Mouse (Mus musculus): ENCODE measurements around the gene Dtx3. TPM values are rescaled to one million over a fixed set of nuclear protein-coding genes. Genes with fewer than 3 reads are reported as not detected.

Dtx3 gene
- polyA plus RNA-seq, 1 experiment from 2014 or later: 75.7 TPM

- Histone ChIP-seq H3K27me3 (ENCODE audit: control insufficient read depth, insufficient read depth, low read length) (0 out of 2 replicates have a peak, but pooled peaks cover 5% of the 10 kb centered on the region), H3K4me3 (ENCODE audit: control insufficient read depth in 1 of 2, insufficient read depth in 1 of 2, low read depth in 1 of 2, low read length in 2 of 2) (no peak overlapping the region), H3K4me2 (ENCODE audit: low read length) (no peak overlapping the region), H3K27ac (replicated peaks in 1 of 2; ENCODE audit: control insufficient read depth in 1 of 2, insufficient read depth in 1 of 2, low read depth in 2 of 2, low read length in 2 of 2) (no peak overlapping the region), H3K36me3 (ENCODE audit: control insufficient read depth, insufficient read depth, low read length) (no peaks in the 10 kb centered on the region), H3K9ac (ENCODE audit: low read length) (no peak overlapping the region), H3K9me3 (ENCODE audit: control insufficient read depth, low read length) (no peaks in the 10 kb centered on the region), H3K4me1 (ENCODE audit: control insufficient read depth in 2 of 2, insufficient read depth in 2 of 2, low read length in 2 of 2) (no peaks in the 10 kb centered on the region; a peak in 1 of 4 replicates)
- 77% methylated on average over 8 of the region's 8 CpGs for WGBS
- no peak for ATAC-seq (ENCODE audit: insufficient number of reproducible peaks, insufficient read depth, low FRiP score, low read depth)
These were observed 31.6 kb upstream of the Dtx3 start for GRCm38 (mm10) chr10:127227163-127227562.

GRCm38 (mm10) chr10:127226318-127226895, 30.9 kb upstream of the Dtx3 start:
- no peak overlapping the region for H3K4me3 ChIP-seq (ENCODE audit: control insufficient read depth in 1 of 2, insufficient read depth in 1 of 2, low read depth in 1 of 2, low read length in 2 of 2)
- no peak overlapping the region for H3K9ac ChIP-seq (ENCODE audit: low read length)
- H3K4me1 ChIP-seq (ENCODE audit: control insufficient read depth in 2 of 2, insufficient read depth in 2 of 2, low read length in 2 of 2): no peaks in the 10 kb centered on the region; a peak in 1 of 4 replicates
- no peak for ATAC-seq (ENCODE audit: insufficient number of reproducible peaks, insufficient read depth, low FRiP score, low read depth)
- H3K4me2 ChIP-seq (ENCODE audit: low read length): no peak overlapping the region
- WGBS: 61% methylated on average over 8 of the region's 8 CpGs
- 0 out of 2 replicates have a peak, but pooled peaks cover 5% of the 10 kb centered on the region for H3K27me3 ChIP-seq (ENCODE audit: control insufficient read depth, insufficient read depth, low read length)
- no peaks in the 10 kb centered on the region for H3K9me3 ChIP-seq (ENCODE audit: control insufficient read depth, low read length)
- no peak overlapping the region for H3K27ac ChIP-seq (replicated peaks in 1 of 2; ENCODE audit: control insufficient read depth in 1 of 2, insufficient read depth in 1 of 2, low read depth in 2 of 2, low read length in 2 of 2)
- H3K36me3 ChIP-seq (ENCODE audit: control insufficient read depth, insufficient read depth, low read length): no peaks in the 10 kb centered on the region

GRCm38 (mm10) chr10:127225732-127226131, 30.2 kb upstream of the Dtx3 start:
- 29% methylated on average over 10 of the region's 10 CpGs for WGBS
- H3K9ac ChIP-seq (ENCODE audit: low read length): no peak overlapping the region
- no peaks in the 10 kb centered on the region; a peak in 1 of 4 replicates for H3K4me1 ChIP-seq (ENCODE audit: control insufficient read depth in 2 of 2, insufficient read depth in 2 of 2, low read length in 2 of 2)
- no peak overlapping the region for H3K4me3 ChIP-seq (ENCODE audit: control insufficient read depth in 1 of 2, insufficient read depth in 1 of 2, low read depth in 1 of 2, low read length in 2 of 2)
- H3K4me2 ChIP-seq (ENCODE audit: low read length): no peak overlapping the region
- no peak overlapping the region for H3K27ac ChIP-seq (replicated peaks in 1 of 2; ENCODE audit: control insufficient read depth in 1 of 2, insufficient read depth in 1 of 2, low read depth in 2 of 2, low read length in 2 of 2)
- no peaks in the 10 kb centered on the region for H3K9me3 ChIP-seq (ENCODE audit: control insufficient read depth, low read length)
- H3K36me3 ChIP-seq (ENCODE audit: control insufficient read depth, insufficient read depth, low read length): no peaks in the 10 kb centered on the region
- ATAC-seq (ENCODE audit: insufficient number of reproducible peaks, insufficient read depth, low FRiP score, low read depth): no peak
- 0 out of 2 replicates have a peak, but pooled peaks cover 5% of the 10 kb centered on the region for H3K27me3 ChIP-seq (ENCODE audit: control insufficient read depth, insufficient read depth, low read length)

- Histone ChIP-seq H3K36me3 (ENCODE audit: control insufficient read depth, insufficient read depth, low read length) (no peaks in the 10 kb centered on the region), H3K27me3 (ENCODE audit: control insufficient read depth, insufficient read depth, low read length) (0 out of 2 replicates have a peak, but pooled peaks cover 5% of the 10 kb centered on the region), H3K4me1 (ENCODE audit: control insufficient read depth in 2 of 2, insufficient read depth in 2 of 2, low read length in 2 of 2) (no peaks in the 10 kb centered on the region; a peak in 1 of 4 replicates), H3K9ac (ENCODE audit: low read length) (no peak overlapping the region), H3K4me3 (ENCODE audit: control insufficient read depth in 1 of 2, insufficient read depth in 1 of 2, low read depth in 1 of 2, low read length in 2 of 2) (no peak overlapping the region), H3K4me2 (ENCODE audit: low read length) (no peak overlapping the region), H3K27ac (replicated peaks in 1 of 2; ENCODE audit: control insufficient read depth in 1 of 2, insufficient read depth in 1 of 2, low read depth in 2 of 2, low read length in 2 of 2) (no peak overlapping the region), H3K9me3 (ENCODE audit: control insufficient read depth, low read length) (peaks cover 4% of the 10 kb centered on the region; the same call in 1 of the 2 replicates)
- WGBS: 54% methylated on average over 6 of the region's 6 CpGs
- no peak for ATAC-seq (ENCODE audit: insufficient number of reproducible peaks, insufficient read depth, low FRiP score, low read depth)
These were observed 29.7 kb upstream of the Dtx3 start for GRCm38 (mm10) chr10:127225213-127225612.

GRCm38 (mm10) chr10:127218339-127218738, 22.8 kb upstream of the Dtx3 start:
- Histone ChIP-seq H3K4me2 (ENCODE audit: low read length) (no peak overlapping the region), H3K9ac (ENCODE audit: low read length) (no peak overlapping the region), H3K4me1 (ENCODE audit: control insufficient read depth in 2 of 2, insufficient read depth in 2 of 2, low read length in 2 of 2) (no peaks in the 10 kb centered on the region), H3K9me3 (ENCODE audit: control insufficient read depth, low read length) (peaks cover 4% of the 10 kb centered on the region; the same call in 1 of the 2 replicates), H3K27me3 (ENCODE audit: control insufficient read depth, insufficient read depth, low read length) (no peaks in the 10 kb centered on the region), H3K36me3 (ENCODE audit: control insufficient read depth, insufficient read depth, low read length) (no peaks in the 10 kb centered on the region), H3K4me3 (ENCODE audit: control insufficient read depth in 1 of 2, insufficient read depth in 1 of 2, low read depth in 1 of 2, low read length in 2 of 2) (no peak overlapping the region), H3K27ac (replicated peaks in 1 of 2; ENCODE audit: control insufficient read depth in 1 of 2, insufficient read depth in 1 of 2, low read depth in 2 of 2, low read length in 2 of 2) (no peak overlapping the region)
- ATAC-seq (ENCODE audit: insufficient number of reproducible peaks, insufficient read depth, low FRiP score, low read depth): no peak
- WGBS: 89% methylated on average over 2 of the region's 2 CpGs

- no peak for ATAC-seq (ENCODE audit: insufficient number of reproducible peaks, insufficient read depth, low FRiP score, low read depth)
- H3K27me3 ChIP-seq (ENCODE audit: control insufficient read depth, insufficient read depth, low read length): no peaks in the 10 kb centered on the region
- H3K4me1 ChIP-seq (ENCODE audit: control insufficient read depth in 2 of 2, insufficient read depth in 2 of 2, low read length in 2 of 2): no peaks in the 10 kb centered on the region
- H3K9me3 ChIP-seq (ENCODE audit: control insufficient read depth, low read length): peaks cover 4% of the 10 kb centered on the region; the same call in 1 of the 2 replicates
- H3K4me2 ChIP-seq (ENCODE audit: low read length): no peak overlapping the region
- no peak overlapping the region for H3K9ac ChIP-seq (ENCODE audit: low read length)
- H3K36me3 ChIP-seq (ENCODE audit: control insufficient read depth, insufficient read depth, low read length): no peaks in the 10 kb centered on the region
- no peak overlapping the region for H3K4me3 ChIP-seq (ENCODE audit: control insufficient read depth in 1 of 2, insufficient read depth in 1 of 2, low read depth in 1 of 2, low read length in 2 of 2)
- no peak overlapping the region for H3K27ac ChIP-seq (replicated peaks in 1 of 2; ENCODE audit: control insufficient read depth in 1 of 2, insufficient read depth in 1 of 2, low read depth in 2 of 2, low read length in 2 of 2)
These were observed 21.6 kb upstream of the Dtx3 start for GRCm38 (mm10) chr10:127217177-127217576.

- Histone ChIP-seq H3K36me3 (ENCODE audit: control insufficient read depth, insufficient read depth, low read length) (no peaks in the 10 kb centered on the region), H3K27me3 (ENCODE audit: control insufficient read depth, insufficient read depth, low read length) (no peaks in the 10 kb centered on the region), H3K4me2 (ENCODE audit: low read length) (no peak overlapping the region), H3K9ac (ENCODE audit: low read length) (no peak overlapping the region), H3K4me1 (ENCODE audit: control insufficient read depth in 2 of 2, insufficient read depth in 2 of 2, low read length in 2 of 2) (peaks cover 0 to 2% of the 10 kb centered on the region in 2 experiments; a peak in 1 of 4 replicates), H3K9me3 (ENCODE audit: control insufficient read depth, low read length) (peaks cover 4% of the 10 kb centered on the region; the same call in 1 of the 2 replicates), H3K27ac (replicated peaks in 1 of 2; ENCODE audit: control insufficient read depth in 1 of 2, insufficient read depth in 1 of 2, low read depth in 2 of 2, low read length in 2 of 2) (no peak overlapping the region), H3K4me3 (ENCODE audit: control insufficient read depth in 1 of 2, insufficient read depth in 1 of 2, low read depth in 1 of 2, low read length in 2 of 2) (no peak overlapping the region)
- ATAC-seq (ENCODE audit: insufficient number of reproducible peaks, insufficient read depth, low FRiP score, low read depth): no peak
- WGBS: 84% methylated on average over 11 of the region's 11 CpGs
These were observed 20.9 kb upstream of the Dtx3 start for GRCm38 (mm10) chr10:127216456-127216855.

- Histone ChIP-seq H3K4me3 (ENCODE audit: control insufficient read depth in 1 of 2, insufficient read depth in 1 of 2, low read depth in 1 of 2, low read length in 2 of 2) (no peak overlapping the region), H3K4me2 (ENCODE audit: low read length) (no peak overlapping the region), H3K27me3 (ENCODE audit: control insufficient read depth, insufficient read depth, low read length) (no peaks in the 10 kb centered on the region), H3K4me1 (ENCODE audit: control insufficient read depth in 2 of 2, insufficient read depth in 2 of 2, low read length in 2 of 2) (peaks cover 9 to 12% of the 10 kb centered on the region in 2 experiments), H3K9ac (ENCODE audit: low read length) (no peak overlapping the region), H3K9me3 (ENCODE audit: control insufficient read depth, low read length) (no peaks in the 10 kb centered on the region), H3K36me3 (ENCODE audit: control insufficient read depth, insufficient read depth, low read length) (no peaks in the 10 kb centered on the region), H3K27ac (replicated peaks in 1 of 2; ENCODE audit: control insufficient read depth in 1 of 2, insufficient read depth in 1 of 2, low read depth in 2 of 2, low read length in 2 of 2) (no peak overlapping the region)
- no peak for ATAC-seq (ENCODE audit: insufficient number of reproducible peaks, insufficient read depth, low FRiP score, low read depth)
- WGBS: 47% methylated on average over 1 of the region's 1 CpGs
These were observed 18.9 kb upstream of the Dtx3 start for GRCm38 (mm10) chr10:127214422-127214803.
